Mouse (Mus musculus) embryonic facial prominence, embryonic 14.5 days (tissue): ENCODE data around the gene P2rx5. TPM values are rescaled to one million over a fixed set of nuclear protein-coding genes. Genes with fewer than 3 reads are reported as not detected.

Source experiments
- ATAC-seq: fragments of 200-750 bp; cut with Nextera tagmentation; 2 replicates; pipeline ENCODE4 v1.8.0; 2017; ENCODE audit warnings: low read depth, moderate number of reproducible peaks, moderate TSS enrichment
- DNase-seq: peaks from one replicate; pipeline ENCODE4 v3.0.0-alpha.2; 2015; ENCODE audit warnings: low spot score
- H3K27ac ChIP-seq: fragments of 300-500 bp; sonication (generic); replicated peaks from 2 replicates; pipeline ENCODE4 v1.5.1; 2014; ENCODE audit warnings: low read depth, mild to moderate bottlenecking, low read length, moderate library complexity
- H3K27me3 ChIP-seq: fragments of 300-500 bp; sonication (generic); replicated peaks from 2 replicates; pipeline ENCODE4 v1.6.1; 2014; ENCODE audit warnings: low read length; ENCODE audit not compliant: control insufficient read depth, insufficient read depth
- H3K36me3 ChIP-seq: fragments of 300-500 bp; sonication (generic); 2 replicates; pipeline ENCODE4 v1.6.1; 2014; ENCODE audit warnings: low read length, mixed read lengths; ENCODE audit not compliant: control insufficient read depth, insufficient read depth
- H3K4me1 ChIP-seq: fragments of 300-500 bp; sonication (generic); 2 replicates; pipeline ENCODE4 v1.6.1; 2014; ENCODE audit warnings: antibody characterized with exemption, low read length; ENCODE audit not compliant: control insufficient read depth, insufficient read depth
- H3K4me2 ChIP-seq: fragments of 300-500 bp; sonication (generic); 2 replicates; pipeline ENCODE4 v1.6.1; 2014; ENCODE audit warnings: low read depth, mild to moderate bottlenecking, low read length, moderate library complexity, mixed read lengths
- H3K4me3 ChIP-seq: fragments of 300-500 bp; sonication (generic); 2 replicates; pipeline ENCODE4 v1.5.1; 2014; ENCODE audit warnings: low read depth, mild to moderate bottlenecking, low read length
- H3K9ac ChIP-seq: fragments of 300-500 bp; sonication (generic); 2 replicates; pipeline ENCODE4 v1.6.1; 2014; ENCODE audit warnings: low read depth, mild to moderate bottlenecking, low read length, moderate library complexity, mixed read lengths
- H3K9me3 ChIP-seq: fragments of 300-500 bp; sonication (generic); 2 replicates; pipeline ENCODE4 v1.6.1; 2016; ENCODE audit warnings: low read length; ENCODE audit not compliant: control insufficient read depth
- WGBS: fragments of 180-500 bp; shearing (Covaris S2); extraction: QIAGEN DNeasy Blood & Tissue Kit; methylation state at CpG from one replicate; pipeline ENCODE4 v1.1.7; 2014; 5-methylcytosine and 5-hydroxymethylcytosine counted together
- polyA plus RNA-seq: library from polyadenylated mRNA; unstranded; fragments of >200 nt; fragmentation: Nextera tagmentation; extraction: Ambion mirVana; gene quantifications from 2 replicates; pipeline ENCODE4 v1.2.1, GENCODE M21; 2014

The P2rx5 gene
- polyA plus RNA-seq, 1 experiment from 2014 or later: 1.8 TPM

DNA sequence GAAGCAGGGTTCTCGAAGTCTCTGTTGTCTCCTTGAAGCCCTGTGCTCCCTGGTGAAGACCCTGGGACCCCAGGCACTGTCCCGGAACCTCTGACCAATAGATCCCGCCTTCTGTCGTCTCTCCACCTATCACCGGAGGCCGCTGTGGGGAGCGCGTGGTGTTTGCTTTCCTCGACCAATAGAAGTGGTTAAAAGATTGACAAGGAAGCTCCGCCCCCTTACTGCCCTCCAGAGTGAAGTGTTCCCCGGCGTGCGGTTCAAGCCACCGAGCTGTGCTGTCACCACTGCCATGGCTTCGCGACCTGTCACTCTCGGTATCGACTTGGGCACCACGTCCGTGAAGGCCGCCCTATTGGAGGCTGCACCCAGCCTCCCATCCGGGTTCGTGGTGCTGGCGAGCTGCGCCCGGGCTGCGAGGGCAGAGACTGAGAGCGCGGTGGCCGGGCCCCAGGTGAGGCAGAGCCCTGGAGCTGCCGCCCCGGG lies 39.0 kb downstream of the P2rx5 start, which contains the start of gene Shpk:
Gene Shpk (plus strand): TSS at position 231 of the 483 bp plus-strand sequence.
- no peaks in the 10 kb centered on the region for H3K9me3 ChIP-seq
- peak within 1 kb of the TSS; percentile 83 for H3K9ac ChIP-seq
- 0 out of 2 replicates have a peak, but pooled peaks cover 3% of the 10 kb centered on the region for H3K36me3 ChIP-seq
- peak; percentile 98 for ATAC-seq
- H3K27me3 ChIP-seq: no peaks in the 10 kb centered on the region
- H3K4me3 ChIP-seq: peak within 1 kb of the TSS; percentile 73
- no peak within 1 kb of the TSS for H3K27ac ChIP-seq
- DNase-seq: peak; percentile 96
- 0% methylated on average over 31 of the region's 32 CpGs for WGBS
- peak within 1 kb of the TSS; percentile 96 for H3K4me2 ChIP-seq
- H3K4me1 ChIP-seq: 0 out of 2 replicates have a peak, but pooled peaks cover 3% of the 10 kb centered on the region

DNA sequence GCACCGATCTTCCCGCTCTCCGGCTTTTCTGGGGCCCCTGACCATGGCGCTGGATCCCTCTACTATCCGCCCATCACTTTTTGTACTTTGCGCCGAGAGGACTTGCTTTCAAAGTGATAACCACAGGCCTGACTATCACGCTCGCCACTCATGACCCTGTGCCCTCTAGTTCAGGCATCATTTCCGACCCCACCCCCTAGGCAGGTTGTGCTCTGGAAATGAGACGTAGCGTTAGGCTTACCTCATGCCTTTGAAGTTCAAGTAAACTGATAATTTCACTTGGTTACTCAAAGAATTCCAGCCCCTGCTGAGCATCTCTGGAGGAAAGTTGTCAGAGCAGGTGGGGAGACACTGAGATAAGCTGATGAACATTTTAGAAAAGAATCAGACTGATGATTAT lies 39.7 kb downstream of the P2rx5 start:
- H3K27ac ChIP-seq: no peak overlapping the region
- H3K9me3 ChIP-seq: no peaks in the 10 kb centered on the region
- ATAC-seq (no peak), DNase-seq (no peak)
- H3K27me3 ChIP-seq: no peaks in the 10 kb centered on the region
- 0 out of 2 replicates have a peak, but pooled peaks cover 3% of the 10 kb centered on the region for H3K4me1 ChIP-seq
- WGBS: 6% methylated on average over 12 of the region's 12 CpGs
- H3K4me2 ChIP-seq: peak overlapping the region; percentile 96
- H3K36me3 ChIP-seq: no peaks in the 10 kb centered on the region
- H3K4me3 ChIP-seq: peak overlapping the region; percentile 73
- peak overlapping the region; percentile 74 for H3K9ac ChIP-seq

DNA sequence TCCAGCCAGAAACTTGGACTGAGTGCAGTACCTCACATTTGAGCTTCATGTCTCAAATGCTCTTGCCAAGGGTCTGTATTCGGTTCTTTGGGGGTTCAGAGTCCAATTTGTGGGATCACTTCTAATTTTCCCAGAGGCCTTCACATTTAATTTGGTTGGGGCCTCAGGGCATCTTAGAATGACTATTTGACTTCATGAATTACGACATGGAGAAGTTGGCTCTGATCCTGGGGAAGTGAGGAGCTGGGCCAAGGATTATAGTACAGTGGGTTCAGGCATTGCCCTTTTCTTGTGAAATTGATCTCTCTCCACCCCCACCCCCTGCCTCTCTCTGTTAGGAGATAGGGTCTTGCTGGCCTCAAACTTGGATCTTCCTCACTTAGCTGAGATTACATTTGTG lies 40.8 kb downstream of the P2rx5 start:
- WGBS: 47% methylated on average over 2 of the region's 2 CpGs
- DNase-seq: no peak

DNA sequence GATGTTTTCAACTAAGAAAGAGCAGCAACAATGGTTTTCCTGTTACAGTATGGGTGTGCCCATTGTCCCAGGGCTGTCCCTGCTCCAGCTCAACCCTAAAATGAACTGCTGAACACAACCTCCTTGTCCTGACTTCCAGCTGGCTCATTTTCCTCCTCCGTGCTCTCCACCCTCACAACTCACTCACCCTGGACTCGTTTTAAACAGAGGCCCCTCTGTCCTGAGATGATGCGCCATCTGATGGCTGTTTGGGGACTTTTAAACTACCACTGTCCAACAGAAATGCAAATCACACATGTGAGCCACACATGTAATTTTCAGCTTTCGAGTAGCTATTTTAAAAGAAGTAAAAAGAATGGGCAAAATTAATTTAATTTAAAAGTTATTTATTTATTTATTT lies 41.4 kb downstream of the P2rx5 start:
- Histone ChIP-seq H3K9me3 (no peaks in the 10 kb centered on the region), H3K36me3 (no peaks in the 10 kb centered on the region), H3K27me3 (no peaks in the 10 kb centered on the region), H3K27ac (no peak overlapping the region), H3K9ac (no peak overlapping the region), H3K4me1 (0 out of 2 replicates have a peak, but pooled peaks cover 3% of the 10 kb centered on the region), H3K4me3 (no peak overlapping the region), H3K4me2 (no peak overlapping the region)
- DNase-seq: no peak
- ATAC-seq: no peak
- 32% methylated on average over 4 of the region's 4 CpGs for WGBS

More for the DNA sequence above, 40.8 kb downstream of the P2rx5 start:
- Histone ChIP-seq H3K27me3 (no peaks in the 10 kb centered on the region), H3K4me1 (0 out of 2 replicates have a peak, but pooled peaks cover 3% of the 10 kb centered on the region), H3K27ac (no peak overlapping the region), H3K36me3 (no peaks in the 10 kb centered on the region), H3K9ac (no peak overlapping the region), H3K4me2 (no peak overlapping the region), H3K9me3 (no peaks in the 10 kb centered on the region), H3K4me3 (no peak overlapping the region)
- ATAC-seq: no peak

DNA sequence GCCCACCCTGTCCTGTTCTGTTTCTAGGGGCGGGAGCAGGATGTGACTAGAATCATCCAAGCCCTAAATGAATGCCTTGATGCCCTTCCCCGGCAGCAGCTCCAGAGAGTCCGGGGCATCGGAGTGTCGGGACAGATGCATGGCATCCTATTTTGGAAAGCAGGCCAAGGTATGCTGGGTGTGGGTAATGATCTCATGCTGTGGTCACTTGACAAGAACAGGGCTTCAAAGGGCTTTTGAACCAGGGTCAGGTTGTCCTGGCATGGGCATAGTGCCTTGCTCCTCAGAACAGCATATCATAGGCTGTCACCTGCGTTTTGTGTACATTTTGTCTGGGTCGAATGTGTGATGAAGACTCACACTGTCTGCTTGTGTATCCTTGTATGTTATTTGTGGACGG lies 43.7 kb downstream of the P2rx5 start:
- no peaks in the 10 kb centered on the region for H3K36me3 ChIP-seq
- no peak overlapping the region for H3K27ac ChIP-seq
- H3K4me3 ChIP-seq: no peak overlapping the region
- whole genome bisulfite sequencing: 84% methylated on average over 8 of the region's 8 CpGs
- H3K9ac ChIP-seq: no peak overlapping the region
- no peaks in the 10 kb centered on the region for H3K4me1 ChIP-seq
- DNase-seq (no peak), ATAC-seq (no peak)
- no peak overlapping the region for H3K4me2 ChIP-seq
- no peaks in the 10 kb centered on the region for H3K9me3 ChIP-seq
- no peaks in the 10 kb centered on the region for H3K27me3 ChIP-seq

DNA sequence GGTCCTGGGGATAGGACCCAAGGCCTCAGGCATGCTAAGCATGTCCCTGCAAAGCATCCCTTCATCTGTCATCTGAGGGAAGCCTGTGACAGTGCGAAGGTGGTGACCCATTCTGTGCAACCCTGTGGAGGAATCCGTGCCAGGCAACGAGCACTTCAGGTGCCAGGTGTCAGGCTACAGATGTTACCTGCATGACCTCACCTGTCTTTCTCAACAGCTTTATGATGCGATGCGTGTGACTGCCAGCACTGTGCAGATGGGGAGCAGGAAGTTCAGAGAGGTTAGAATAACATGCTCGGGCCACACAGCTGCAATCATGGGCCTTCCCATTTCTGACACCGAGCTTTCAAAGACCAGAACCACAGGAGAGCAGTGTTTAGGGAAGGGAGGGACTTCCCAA lies 45.0 kb downstream of the P2rx5 start:
- WGBS: 52% methylated on average over 7 of the region's 7 CpGs
- H3K27ac ChIP-seq: no peak overlapping the region
- H3K36me3 ChIP-seq: no peaks in the 10 kb centered on the region

DNA sequence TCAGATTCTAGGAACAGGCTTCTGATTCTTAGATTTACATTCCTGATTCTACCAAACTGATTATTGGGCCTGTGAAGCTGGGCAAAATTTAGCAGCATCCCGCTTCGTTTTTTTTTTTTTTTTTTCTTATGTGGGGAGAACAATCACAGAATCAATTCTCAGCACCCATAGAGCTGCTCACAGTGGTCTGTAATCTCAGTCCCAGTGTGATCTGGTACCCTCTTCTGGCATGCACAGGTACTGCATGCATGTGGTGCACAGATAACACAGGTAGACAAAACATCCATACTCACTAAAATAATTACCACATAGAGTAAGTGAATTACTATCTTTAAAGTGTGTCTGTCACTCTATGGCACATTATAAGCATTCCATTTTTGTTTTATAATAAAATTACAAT lies 47.4 kb downstream of the P2rx5 start:
- H3K4me3 ChIP-seq: no peak overlapping the region
- H3K4me1 ChIP-seq: no peaks in the 10 kb centered on the region
- H3K9me3 ChIP-seq: no peaks in the 10 kb centered on the region
- H3K27ac ChIP-seq: no peak overlapping the region
- ATAC-seq (no peak), DNase-seq (no peak)
- H3K9ac ChIP-seq: no peak overlapping the region
- no peaks in the 10 kb centered on the region for H3K36me3 ChIP-seq
- 83% methylated on average over 2 of the region's 2 CpGs for WGBS
- no peak overlapping the region for H3K4me2 ChIP-seq
- no peaks in the 10 kb centered on the region for H3K27me3 ChIP-seq

More for the DNA sequence above, 45.0 kb downstream of the P2rx5 start:
- H3K4me3 ChIP-seq: no peak overlapping the region
- no peak overlapping the region for H3K9ac ChIP-seq
- no peaks in the 10 kb centered on the region for H3K27me3 ChIP-seq
- DNase-seq (no peak), ATAC-seq (no peak)
- no peaks in the 10 kb centered on the region for H3K4me1 ChIP-seq
- no peaks in the 10 kb centered on the region for H3K9me3 ChIP-seq
- H3K4me2 ChIP-seq: no peak overlapping the region

DNA sequence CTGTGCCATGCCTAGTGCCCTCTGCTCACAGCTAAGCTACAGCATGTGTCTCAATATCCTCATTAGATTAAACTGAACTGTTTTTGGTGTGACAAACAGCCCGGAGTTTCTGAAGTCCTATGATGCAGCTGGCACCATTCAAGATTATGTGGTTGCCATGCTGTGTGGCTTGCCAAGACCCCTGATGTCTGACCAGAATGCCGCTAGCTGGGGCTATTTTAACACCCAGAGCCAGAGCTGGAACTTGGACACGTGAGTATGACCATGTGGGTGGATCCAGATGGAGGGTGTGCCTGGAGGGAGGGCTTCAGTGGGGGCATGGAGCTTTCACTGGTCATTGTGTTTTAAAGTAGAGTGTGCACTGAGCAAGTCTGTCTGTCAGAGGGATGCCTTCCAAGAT lies 53.7 kb downstream of the P2rx5 start:
- Histone ChIP-seq H3K9me3 (no peaks in the 10 kb centered on the region), H3K9ac (no peak overlapping the region), H3K27me3 (no peaks in the 10 kb centered on the region), H3K36me3 (no peaks in the 10 kb centered on the region), H3K4me3 (no peak overlapping the region), H3K4me1 (no peaks in the 10 kb centered on the region), H3K4me2 (no peak overlapping the region), H3K27ac (no peak overlapping the region)
- ATAC-seq (no peak), DNase-seq (no peak)
- 70% methylated on average over 3 of the region's 3 CpGs for WGBS

DNA sequence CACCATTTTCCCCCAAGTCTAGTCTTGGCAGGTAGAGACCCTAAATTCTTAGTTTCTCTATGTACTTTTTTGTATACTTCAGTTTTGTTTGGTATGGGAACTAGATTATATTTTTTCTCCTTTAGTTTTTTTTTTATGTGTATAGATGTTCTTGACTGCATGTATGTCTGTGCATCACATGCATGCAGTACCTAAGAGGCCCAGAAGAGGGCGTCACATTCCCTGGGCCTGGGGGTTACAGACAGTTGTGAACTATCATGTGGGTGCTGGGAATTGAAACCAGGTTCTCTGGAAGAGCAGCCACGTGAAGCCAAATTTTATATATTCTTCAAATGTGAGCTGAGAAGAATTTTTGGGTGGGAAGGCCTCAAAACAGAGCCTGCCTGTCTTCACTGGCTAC lies 59.5 kb downstream of the P2rx5 start:
- no peak for ATAC-seq
- no peak overlapping the region for H3K4me3 ChIP-seq
- no peak overlapping the region for H3K9ac ChIP-seq
- H3K9me3 ChIP-seq: no peaks in the 10 kb centered on the region
- WGBS: 67% methylated on average over 2 of the region's 2 CpGs
- H3K36me3 ChIP-seq: no peaks in the 10 kb centered on the region
- no peak overlapping the region for H3K27ac ChIP-seq
- no peaks in the 10 kb centered on the region for H3K4me1 ChIP-seq
- no peaks in the 10 kb centered on the region for H3K27me3 ChIP-seq
- DNase-seq: no peak
- H3K4me2 ChIP-seq: no peak overlapping the region
